Mouse (Mus musculus) intestine, embryonic 15.5 days (tissue): ENCODE measurements around the gene Plxnc1. TPM values are rescaled to one million over a fixed set of nuclear protein-coding genes. Genes with fewer than 3 reads are reported as not detected.

ENCODE experiments used
- ATAC-seq: fragments of 200-750 bp; cut with Nextera tagmentation; 2 replicates; pipeline ENCODE4 v1.8.0; 2017; ENCODE audit warnings: moderate TSS enrichment, moderate library complexity
- H3K27ac ChIP-seq: fragments of 300-500 bp; sonication (generic); 2 replicates; pipeline ENCODE4 v1.5.1; 2015; ENCODE audit warnings: mild to moderate bottlenecking, inconsistent platforms
- H3K27me3 ChIP-seq: fragments of 300-500 bp; sonication (generic); replicated peaks from 2 replicates; pipeline ENCODE4 v1.6.1; 2015; ENCODE audit warnings: inconsistent platforms
- H3K36me3 ChIP-seq: fragments of 300-500 bp; sonication (generic); 2 replicates; pipeline ENCODE4 v1.6.1; 2015; ENCODE audit warnings: inconsistent platforms
- H3K4me1 ChIP-seq: fragments of 300-500 bp; sonication (generic); replicated peaks from 2 replicates; pipeline ENCODE4 v1.6.1; 2015; ENCODE audit warnings: inconsistent platforms
- H3K4me2 ChIP-seq: fragments of 300-500 bp; sonication (generic); replicated peaks from 2 replicates; pipeline ENCODE4 v1.6.1; 2015; ENCODE audit warnings: mild to moderate bottlenecking, inconsistent platforms
- H3K4me3 ChIP-seq: fragments of 300-500 bp; sonication (generic); replicated peaks from 2 replicates; pipeline ENCODE4 v1.5.1; 2015; ENCODE audit warnings: inconsistent platforms
- H3K9ac ChIP-seq: fragments of 300-500 bp; sonication (generic); 2 replicates; pipeline ENCODE4 v1.6.1; 2015; ENCODE audit warnings: inconsistent platforms
- H3K9me3 ChIP-seq: fragments of 300-500 bp; sonication (generic); 2 replicates; pipeline ENCODE4 v1.6.1; 2016; ENCODE audit warnings: inconsistent platforms
- WGBS: fragments of 180-500 bp; shearing (Covaris S2); methylation state at CpG from one replicate; pipeline ENCODE4 v1.1.7; 2015; 5-methylcytosine and 5-hydroxymethylcytosine counted together
- polyA plus RNA-seq: library from polyadenylated mRNA; unstranded; fragments of >200 nt; fragmentation: Nextera tagmentation; extraction: Ambion mirVana; gene quantifications from 2 replicates; pipeline ENCODE4 v1.2.1, GENCODE M21; 2015

The Plxnc1 gene
- polyA plus RNA-seq, 1 experiment from 2014 or later: 1.3 TPM

DNA sequence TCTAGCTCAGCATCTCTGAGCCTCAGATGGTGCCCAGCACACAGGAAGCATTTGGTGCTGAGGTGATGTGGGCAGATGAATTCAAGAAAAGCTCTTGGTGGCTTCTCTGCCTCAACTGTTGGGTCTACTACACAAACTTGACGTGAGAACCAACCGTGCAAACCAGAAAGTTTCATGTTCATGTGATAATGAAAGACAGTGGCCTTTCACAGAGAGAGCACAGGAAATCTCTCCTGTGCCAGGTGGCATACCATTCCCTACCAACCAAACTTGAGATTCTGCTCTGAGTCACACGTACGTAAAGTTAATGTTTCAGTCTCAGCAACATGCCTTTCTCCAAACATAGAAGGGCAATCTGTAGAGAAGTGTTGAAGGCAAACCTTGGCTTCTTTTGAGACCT, 83.8 kb downstream of the Plxnc1 start:
- no peak overlapping the region for H3K4me2 ChIP-seq
- 98% methylated on average over 4 of the region's 4 CpGs for WGBS
- H3K4me3 ChIP-seq: no peak overlapping the region
- no peaks in the 10 kb centered on the region for H3K4me1 ChIP-seq
- H3K9ac ChIP-seq: no peak overlapping the region
- ATAC-seq: no peak
- no peaks in the 10 kb centered on the region for H3K36me3 ChIP-seq
- H3K27me3 ChIP-seq: no peaks in the 10 kb centered on the region
- no peaks in the 10 kb centered on the region for H3K9me3 ChIP-seq
- H3K27ac ChIP-seq: no peak overlapping the region

DNA sequence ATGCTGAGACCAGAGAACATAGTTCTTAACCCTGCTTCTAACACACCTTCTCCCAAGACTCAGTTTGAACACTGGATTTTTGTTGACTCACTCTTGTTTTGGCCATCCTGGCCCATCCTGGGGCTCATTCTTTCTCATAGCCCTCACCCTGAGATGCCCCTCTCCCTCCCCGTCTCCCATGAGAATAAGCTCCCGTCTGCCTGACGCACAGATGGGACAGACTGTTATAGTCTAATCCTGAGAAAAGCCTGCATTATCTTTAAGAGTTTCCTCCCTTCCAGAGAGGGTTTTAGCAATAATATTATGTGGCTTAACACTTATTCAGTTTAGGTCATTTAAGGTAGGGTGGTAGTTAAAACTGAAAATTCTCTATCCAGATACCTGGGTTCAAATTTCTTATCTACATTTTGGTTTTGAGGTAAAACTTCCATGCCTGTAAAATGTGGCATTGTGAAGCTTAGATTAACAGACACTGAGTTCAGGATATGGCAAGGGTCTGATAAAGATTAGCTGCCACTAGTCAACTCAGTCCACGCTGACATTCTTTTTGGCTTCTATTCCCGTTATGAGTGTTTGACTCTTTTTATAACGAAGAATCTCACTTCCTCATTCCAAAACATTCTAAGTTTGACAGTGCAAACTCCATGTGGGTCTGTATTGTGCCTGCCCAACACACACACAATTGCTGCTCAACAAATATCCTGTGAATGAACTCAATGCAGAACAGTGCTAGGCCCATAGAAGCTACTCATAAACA, 86.2 kb downstream of the Plxnc1 start:
- Histone ChIP-seq H3K4me1 (no peaks in the 10 kb centered on the region), H3K27ac (no peak overlapping the region), H3K9ac (no peak overlapping the region), H3K27me3 (no peaks in the 10 kb centered on the region), H3K9me3 (no peaks in the 10 kb centered on the region), H3K36me3 (no peaks in the 10 kb centered on the region), H3K4me2 (no peak overlapping the region), H3K4me3 (no peak overlapping the region)
- no peak for ATAC-seq
- WGBS: 85% methylated on average over 6 of the region's 6 CpGs

DNA sequence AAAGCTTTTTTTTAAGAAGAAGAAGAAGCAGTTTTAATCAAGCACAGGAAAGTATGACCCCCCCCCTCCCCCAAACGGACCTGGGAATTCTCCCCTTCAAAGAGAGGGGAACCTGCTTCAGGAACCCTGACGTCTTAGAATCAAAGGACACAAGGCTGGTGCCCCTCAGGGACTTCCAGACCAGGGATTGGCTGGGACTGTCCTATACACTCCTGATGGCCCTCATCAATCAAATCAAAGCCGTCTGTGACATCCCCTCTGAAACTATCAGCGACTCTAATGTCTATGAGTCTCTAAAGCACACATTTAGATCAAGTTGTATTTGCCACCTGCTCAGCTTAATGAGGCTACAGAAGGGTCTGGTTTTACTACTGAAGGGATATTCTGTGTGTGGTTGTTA, 94.1 kb downstream of the Plxnc1 start:
- Histone ChIP-seq H3K4me2 (no peak overlapping the region), H3K4me1 (no peaks in the 10 kb centered on the region), H3K4me3 (no peak overlapping the region), H3K27ac (no peak overlapping the region), H3K9me3 (no peaks in the 10 kb centered on the region), H3K27me3 (no peaks in the 10 kb centered on the region), H3K36me3 (no peaks in the 10 kb centered on the region), H3K9ac (no peak overlapping the region)
- WGBS: 23% methylated on average over 4 of the region's 4 CpGs
- ATAC-seq: no peak

DNA sequence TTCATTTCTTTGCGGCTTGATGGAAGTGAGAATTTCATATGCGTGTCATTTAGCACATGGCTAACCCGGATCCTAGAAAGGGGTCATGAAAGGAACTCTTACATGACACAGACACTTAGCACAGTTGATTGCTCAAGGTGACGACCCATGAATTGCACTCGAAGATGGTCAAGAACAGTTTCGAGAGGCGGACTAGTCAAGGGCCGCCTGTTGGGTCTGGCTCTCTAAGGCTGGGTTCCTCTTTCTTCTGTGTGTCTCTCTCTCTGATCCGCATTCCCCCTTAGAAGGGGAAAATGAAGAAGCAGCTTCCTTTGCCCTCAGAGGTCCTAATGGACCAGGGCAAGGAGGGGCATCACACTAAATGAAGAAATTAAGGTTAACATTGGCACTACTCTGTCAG, 94.7 kb downstream of the Plxnc1 start:
- no peak overlapping the region for H3K4me2 ChIP-seq
- H3K4me1 ChIP-seq: no peaks in the 10 kb centered on the region
- H3K27me3 ChIP-seq: no peaks in the 10 kb centered on the region
- 91% methylated on average over 9 of the region's 9 CpGs for WGBS
- no peak overlapping the region for H3K9ac ChIP-seq
- H3K9me3 ChIP-seq: no peaks in the 10 kb centered on the region
- H3K4me3 ChIP-seq: no peak overlapping the region
- ATAC-seq: no peak
- no peak overlapping the region for H3K27ac ChIP-seq
- no peaks in the 10 kb centered on the region for H3K36me3 ChIP-seq

DNA sequence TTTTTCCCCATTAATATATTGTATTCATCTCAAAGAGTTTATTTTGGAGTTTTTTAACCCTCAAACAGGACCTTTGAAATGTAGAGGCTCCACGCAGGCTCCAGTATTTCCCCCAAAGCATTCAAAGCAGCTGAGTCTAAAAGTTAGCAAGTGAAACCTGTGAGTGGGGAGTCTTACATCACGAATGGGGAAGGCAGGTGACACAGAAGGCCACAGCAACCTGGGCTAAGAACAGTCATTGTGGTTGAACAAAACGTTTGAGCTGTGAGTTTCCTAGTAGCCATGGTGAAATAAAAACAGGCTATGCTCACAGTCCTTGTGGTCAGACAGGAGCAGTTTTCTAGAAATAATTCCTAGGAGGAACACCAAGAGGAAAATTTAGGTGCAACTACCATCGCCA, 95.3 kb downstream of the Plxnc1 start:
- H3K4me1 ChIP-seq: no peaks in the 10 kb centered on the region
- no peaks in the 10 kb centered on the region for H3K9me3 ChIP-seq
- no peaks in the 10 kb centered on the region for H3K27me3 ChIP-seq
- no peak for ATAC-seq
- 77% methylated on average over 4 of the region's 4 CpGs for WGBS
- no peak overlapping the region for H3K4me3 ChIP-seq
- no peak overlapping the region for H3K27ac ChIP-seq
- H3K9ac ChIP-seq: no peak overlapping the region
- no peaks in the 10 kb centered on the region for H3K36me3 ChIP-seq
- no peak overlapping the region for H3K4me2 ChIP-seq

DNA sequence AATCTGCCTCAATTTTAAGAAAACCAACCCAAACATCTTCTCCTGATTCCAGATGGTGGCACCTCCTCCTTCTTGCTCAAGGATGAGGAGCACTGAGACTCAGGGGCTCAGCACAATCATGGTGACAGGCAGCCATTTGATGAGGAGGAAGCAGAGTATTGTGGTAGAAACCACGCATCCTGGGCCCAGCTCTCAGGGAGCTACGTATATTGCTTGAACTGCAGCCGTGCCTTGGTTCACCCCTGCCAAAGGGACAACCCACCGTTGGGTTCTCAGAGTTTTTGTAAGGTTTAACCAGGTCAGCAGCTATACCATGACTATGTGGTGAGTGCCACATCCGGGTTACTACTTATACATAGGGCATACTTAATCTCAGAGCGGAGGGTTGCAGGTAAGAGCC, 96.3 kb downstream of the Plxnc1 start:
- Histone ChIP-seq H3K27me3 (no peaks in the 10 kb centered on the region), H3K4me2 (no peak overlapping the region), H3K4me1 (no peaks in the 10 kb centered on the region), H3K27ac (no peak overlapping the region), H3K36me3 (no peaks in the 10 kb centered on the region), H3K9ac (no peak overlapping the region), H3K4me3 (no peak overlapping the region), H3K9me3 (no peaks in the 10 kb centered on the region)
- WGBS: 90% methylated on average over 6 of the region's 6 CpGs
- ATAC-seq: no peak

DNA sequence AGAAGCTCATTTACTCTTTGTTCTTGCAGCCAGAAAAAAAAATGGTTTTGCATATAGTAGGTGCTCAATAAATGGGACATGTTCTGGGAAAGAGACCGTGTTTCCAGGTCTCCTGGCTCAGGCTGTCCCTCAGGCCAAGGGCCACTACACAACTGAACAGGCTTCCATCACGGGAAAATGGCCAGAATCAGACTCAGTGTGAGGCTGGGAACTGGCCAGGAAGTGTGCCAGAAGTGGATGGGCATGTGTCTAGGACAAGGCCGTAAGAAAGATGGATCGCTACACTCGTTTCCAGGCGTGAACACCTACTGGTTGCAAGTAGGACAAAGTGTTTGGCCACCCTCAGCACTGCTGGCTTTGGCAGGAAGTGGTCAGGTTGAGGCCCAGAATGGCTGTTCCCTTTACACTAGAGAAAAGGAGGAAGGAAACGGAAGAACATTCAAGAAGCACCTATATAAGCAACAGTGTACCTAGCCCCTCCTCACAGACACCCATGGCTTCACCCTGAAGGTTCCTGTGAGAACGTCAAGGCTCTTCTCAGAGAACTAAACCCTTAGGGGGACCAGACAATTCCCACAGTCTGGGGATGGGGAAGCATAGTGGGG, 98.0 kb downstream of the Plxnc1 start:
- Histone ChIP-seq H3K4me3 (no peak overlapping the region), H3K4me1 (no peaks in the 10 kb centered on the region), H3K36me3 (no peaks in the 10 kb centered on the region), H3K9ac (no peak overlapping the region), H3K27ac (no peak overlapping the region), H3K4me2 (no peak overlapping the region), H3K9me3 (no peaks in the 10 kb centered on the region), H3K27me3 (no peaks in the 10 kb centered on the region)
- WGBS: 84% methylated on average over 8 of the region's 8 CpGs
- ATAC-seq: no peak

DNA sequence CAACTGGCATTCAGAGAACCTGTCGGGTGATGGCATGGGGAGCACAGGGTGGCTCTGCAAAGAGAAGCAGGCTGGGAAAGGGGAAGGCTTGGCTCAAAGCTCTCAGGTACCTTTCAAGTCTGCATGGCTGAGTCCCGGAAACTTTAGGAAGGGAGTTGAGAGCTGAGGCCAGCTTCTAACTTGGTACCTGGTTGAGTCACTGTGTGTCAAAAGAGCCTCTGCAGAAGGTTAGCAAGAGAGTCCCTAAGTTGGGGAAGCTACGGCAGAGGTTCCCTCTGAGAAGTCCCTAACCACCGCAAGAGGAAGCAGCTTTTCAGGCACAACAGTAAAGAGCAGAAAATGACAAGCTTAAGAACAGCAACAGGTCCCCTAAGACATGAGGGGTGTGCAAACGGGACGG, 99.9 kb downstream of the Plxnc1 start:
- Histone ChIP-seq H3K36me3 (no peaks in the 10 kb centered on the region), H3K9me3 (no peaks in the 10 kb centered on the region), H3K27me3 (no peaks in the 10 kb centered on the region), H3K27ac (no peak overlapping the region), H3K4me1 (no peaks in the 10 kb centered on the region), H3K4me3 (no peak overlapping the region), H3K9ac (no peak overlapping the region), H3K4me2 (no peak overlapping the region)
- WGBS: 82% methylated on average over 6 of the region's 6 CpGs
- ATAC-seq: no peak

DNA sequence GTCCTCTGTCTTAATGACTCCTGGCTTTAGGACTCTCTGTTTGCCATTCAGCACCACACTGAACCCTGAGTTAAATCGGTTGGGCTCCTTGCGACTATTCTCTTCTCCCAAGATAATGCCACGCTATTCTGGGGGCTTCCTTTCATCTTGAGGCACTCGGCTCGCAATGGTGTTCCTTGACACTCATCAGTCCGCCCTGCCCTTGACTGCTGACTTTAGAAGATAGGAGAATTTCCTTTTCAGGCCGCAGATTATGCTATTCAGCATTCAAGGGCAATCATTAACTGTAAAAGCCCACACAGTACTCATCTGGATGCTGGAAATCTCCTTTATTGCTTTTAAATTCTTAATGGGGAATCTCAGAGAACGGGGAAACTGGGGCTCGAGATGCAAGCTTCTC, 108.8 kb downstream of the Plxnc1 start:
- no peak overlapping the region for H3K4me3 ChIP-seq
- H3K27ac ChIP-seq: no peak overlapping the region
- H3K27me3 ChIP-seq: no peaks in the 10 kb centered on the region
- no peaks in the 10 kb centered on the region for H3K36me3 ChIP-seq
- no peaks in the 10 kb centered on the region for H3K4me1 ChIP-seq
- H3K9ac ChIP-seq: no peak overlapping the region
- no peak for ATAC-seq
- 69% methylated on average over 9 of the region's 9 CpGs for WGBS
- H3K9me3 ChIP-seq: no peaks in the 10 kb centered on the region
- H3K4me2 ChIP-seq: no peak overlapping the region

DNA sequence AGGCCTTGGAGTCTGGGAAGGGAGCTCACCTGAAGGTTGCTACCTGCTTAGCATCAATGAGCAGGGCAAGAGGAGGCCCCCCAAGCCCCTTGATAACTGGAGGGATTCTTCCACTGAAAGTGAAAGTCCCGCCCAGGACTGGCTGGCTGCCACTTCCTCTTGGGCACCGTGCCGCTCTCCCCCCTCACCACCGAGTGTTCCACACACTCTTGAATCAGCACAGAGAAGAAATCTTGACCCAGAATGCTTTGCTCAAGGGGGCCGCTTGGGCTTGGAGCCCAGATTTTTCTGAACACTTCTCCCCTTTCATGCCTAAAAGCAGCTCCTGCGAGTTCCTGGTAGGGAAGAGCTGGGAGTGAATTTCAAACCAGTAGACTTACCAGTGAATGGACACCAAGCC, 115.2 kb downstream of the Plxnc1 start:
- Histone ChIP-seq H3K9me3 (no peaks in the 10 kb centered on the region), H3K27me3 (0 out of 2 replicates have a peak, but pooled peaks cover 3% of the 10 kb centered on the region), H3K4me2 (peak overlapping the region; percentile 35), H3K9ac (no peak overlapping the region), H3K36me3 (no peaks in the 10 kb centered on the region), H3K27ac (peak overlapping the region; percentile 76), H3K4me3 (no peak overlapping the region), H3K4me1 (peaks cover 8% of the 10 kb centered on the region; the same call in 1 of the 2 replicates)
- peak; percentile 85 for ATAC-seq
- 34% methylated on average over 6 of the region's 6 CpGs for WGBS

DNA sequence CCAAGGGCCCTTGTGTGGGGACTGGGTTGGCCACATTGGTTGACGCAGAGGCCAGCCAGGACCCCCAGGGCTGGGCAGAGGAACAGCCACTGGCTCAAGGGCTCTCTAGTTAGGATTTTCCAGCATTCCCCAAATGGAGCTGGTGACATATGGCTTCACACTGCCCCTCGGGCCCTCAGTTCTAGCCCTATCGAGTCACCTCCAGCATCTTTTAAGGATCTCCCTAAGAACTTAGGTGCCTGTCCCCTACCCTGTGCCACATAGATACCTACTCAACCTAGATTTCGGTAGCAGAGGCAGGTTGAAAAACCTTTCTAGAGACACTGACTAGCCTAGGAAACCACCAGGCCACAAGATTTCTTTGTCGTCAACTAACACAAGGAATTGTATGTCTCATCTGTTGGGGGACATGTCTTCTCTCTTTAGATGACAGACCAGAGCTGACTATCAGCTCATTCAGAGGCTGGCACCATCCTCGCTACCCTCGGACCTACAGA, 115.9 kb downstream of the Plxnc1 start:
- no peaks in the 10 kb centered on the region for H3K9me3 ChIP-seq
- no peak overlapping the region for H3K4me3 ChIP-seq
- peaks cover 8% of the 10 kb centered on the region; the same call in 1 of the 2 replicates for H3K4me1 ChIP-seq
- no peak overlapping the region for H3K27ac ChIP-seq
- ATAC-seq: no peak
- 87% methylated on average over 7 of the region's 7 CpGs for WGBS
- H3K9ac ChIP-seq: no peak overlapping the region
- no peaks in the 10 kb centered on the region for H3K36me3 ChIP-seq
- H3K27me3 ChIP-seq: 0 out of 2 replicates have a peak, but pooled peaks cover 3% of the 10 kb centered on the region
- H3K4me2 ChIP-seq: no peak overlapping the region

DNA sequence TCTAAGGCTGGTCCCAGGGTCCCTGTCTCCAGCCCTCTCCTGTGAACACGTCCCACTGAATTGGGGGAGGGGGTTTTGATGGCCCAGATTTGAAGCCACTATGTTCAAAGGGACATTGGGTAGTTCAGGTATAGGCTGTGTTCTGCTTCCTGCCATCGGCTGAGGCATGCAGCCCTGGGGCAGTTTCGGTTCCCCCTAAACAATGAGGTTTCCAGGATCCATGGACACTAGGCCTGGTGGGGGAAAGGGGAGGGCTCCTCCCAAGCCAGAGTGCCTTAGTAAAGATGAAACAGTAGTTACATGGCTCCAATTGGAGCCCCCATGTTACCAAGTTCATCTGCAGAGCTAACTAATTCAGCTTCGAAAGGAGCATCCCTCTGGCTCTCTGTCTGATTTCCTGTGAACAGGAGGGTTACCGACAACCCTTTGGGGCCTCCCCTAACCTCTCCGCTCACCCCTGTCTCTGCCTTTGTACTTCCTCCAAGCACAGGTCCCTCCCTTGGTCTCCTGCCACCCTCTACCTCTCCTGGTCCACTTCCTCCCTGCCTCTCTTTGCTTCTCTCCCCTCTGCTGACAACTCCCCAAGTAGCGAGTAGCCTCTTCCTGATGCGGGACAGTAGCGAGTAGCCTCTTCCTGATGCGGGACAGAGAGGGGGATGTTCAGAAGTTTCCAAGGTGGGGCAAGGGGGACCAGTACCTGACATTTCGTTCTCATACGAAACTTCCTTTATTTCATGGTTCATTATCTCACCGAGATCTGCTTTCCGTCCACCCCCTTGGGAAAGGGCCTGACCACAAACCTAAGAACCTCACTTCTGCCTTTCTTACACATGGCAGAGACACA, 116.5 kb downstream of the Plxnc1 start:
- 0 out of 2 replicates have a peak, but pooled peaks cover 3% of the 10 kb centered on the region for H3K27me3 ChIP-seq
- H3K9ac ChIP-seq: no peak overlapping the region
- H3K4me3 ChIP-seq: no peak overlapping the region
- no peaks in the 10 kb centered on the region for H3K9me3 ChIP-seq
- no peak overlapping the region for H3K27ac ChIP-seq
- no peaks in the 10 kb centered on the region for H3K36me3 ChIP-seq
- no peak overlapping the region for H3K4me2 ChIP-seq
- no peak for ATAC-seq
- WGBS: 89% methylated on average over 14 of the region's 14 CpGs
- H3K4me1 ChIP-seq: peaks cover 8% of the 10 kb centered on the region; the same call in 1 of the 2 replicates
